Mouse (Mus musculus): ENCODE data around the gene Rbmxl1. TPM values are rescaled to one million over a fixed set of nuclear protein-coding genes. Genes with fewer than 3 reads are reported as not detected.
"Not testable (repeated sequence)": the region's sequence is repeated elsewhere in the genome, so short reads cannot be mapped to it uniquely, and the experiment has no call there.

Rbmxl1 gene
- polyA plus RNA-seq, 1 experiment = not detected

DNA sequence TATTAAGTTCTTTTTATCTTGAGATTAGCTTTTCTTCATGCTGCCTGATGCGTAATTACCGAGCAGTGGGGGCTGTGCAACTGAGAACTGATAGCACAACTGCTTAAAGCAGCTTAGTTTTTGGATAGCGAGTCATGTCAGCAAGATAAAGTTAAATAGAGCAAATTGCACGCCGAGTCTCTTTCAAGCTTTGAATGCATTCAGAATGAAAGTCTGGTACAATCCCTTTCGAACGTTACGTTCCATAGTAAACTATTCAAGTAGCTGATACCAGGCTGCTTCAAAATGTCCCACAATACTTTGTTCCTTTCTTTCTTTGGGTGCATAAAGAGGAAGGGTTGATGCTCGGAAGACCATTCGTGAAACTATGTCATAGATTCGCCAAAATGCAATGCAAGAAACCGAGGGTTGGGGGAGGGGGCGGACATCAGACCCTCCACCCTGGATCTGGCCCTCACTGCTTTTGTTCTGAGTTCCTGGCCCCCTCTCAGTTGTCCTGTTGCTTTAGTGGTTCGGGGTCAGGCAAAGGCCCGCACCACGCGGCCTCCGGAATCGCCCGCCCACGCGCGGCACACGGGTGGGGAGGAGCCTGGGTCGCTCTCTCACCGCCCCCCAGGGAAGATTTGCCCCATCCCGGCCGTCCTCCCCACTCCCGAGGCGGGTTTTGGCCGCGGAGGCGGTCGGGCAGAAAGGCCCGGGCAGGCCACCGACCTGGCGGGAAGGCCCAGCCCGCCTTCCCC, 549 bp downstream of the Rbmxl1 start:
- H3K4me3 ChIP-seq (ENCODE audit: insufficient read depth, low read depth, low read length) = peak overlapping the region; percentile 69
- no peak overlapping the region for H3K27ac ChIP-seq (ENCODE audit: insufficient read depth, low read depth, low read length)
- WGBS = under 1% methylated on average over 38 of the region's 38 CpGs
- no peaks in the 10 kb centered on the region for H3K4me1 ChIP-seq (ENCODE audit: control insufficient read depth, insufficient read depth, low read length)
- no peak for TF ChIP-seq POLR2A (IDR thresholded peaks at IDR 0.05; ENCODE audit: insufficient read depth, low read depth, low read length)
- TF ChIP-seq CTCF (IDR thresholded peaks at IDR 0.05; ENCODE audit: insufficient read depth, low read depth, low read length) = no peak

DNA sequence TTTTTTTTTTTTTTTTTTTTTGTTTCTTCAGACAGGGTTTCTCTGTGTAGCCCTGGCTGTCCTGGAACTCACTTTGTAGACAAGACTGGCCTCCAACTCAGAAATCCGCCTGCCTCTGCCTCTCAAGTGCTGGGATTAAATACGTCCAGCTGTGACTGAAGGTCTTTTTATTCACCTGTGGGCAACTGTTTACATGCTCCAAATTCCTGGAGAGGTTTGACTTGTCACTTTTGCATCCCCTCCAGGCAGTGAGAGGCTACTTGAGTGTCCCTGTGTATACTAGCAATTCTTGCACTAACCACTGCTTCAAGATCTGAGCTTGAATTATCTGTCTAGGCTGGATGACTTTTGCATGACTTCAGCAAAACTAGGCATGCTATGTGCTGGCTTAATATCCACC, 6.0 kb downstream of the Rbmxl1 start:
- TF ChIP-seq POLR2A (IDR thresholded peaks at IDR 0.05; ENCODE audit: insufficient read depth, low read depth, low read length) (no peak), CTCF (IDR thresholded peaks at IDR 0.05; ENCODE audit: insufficient read depth, low read depth, low read length) (no peak)
- WGBS = 95% methylated on average over 2 of the region's 2 CpGs
- no peak overlapping the region for H3K27ac ChIP-seq (ENCODE audit: insufficient read depth, low read depth, low read length)
- no peak overlapping the region for H3K4me3 ChIP-seq (ENCODE audit: insufficient read depth, low read depth, low read length)
- H3K4me1 ChIP-seq (ENCODE audit: control insufficient read depth, insufficient read depth, low read length) = peaks cover under 1% of the 10 kb centered on the region; the same call in 1 of the 2 replicates

DNA sequence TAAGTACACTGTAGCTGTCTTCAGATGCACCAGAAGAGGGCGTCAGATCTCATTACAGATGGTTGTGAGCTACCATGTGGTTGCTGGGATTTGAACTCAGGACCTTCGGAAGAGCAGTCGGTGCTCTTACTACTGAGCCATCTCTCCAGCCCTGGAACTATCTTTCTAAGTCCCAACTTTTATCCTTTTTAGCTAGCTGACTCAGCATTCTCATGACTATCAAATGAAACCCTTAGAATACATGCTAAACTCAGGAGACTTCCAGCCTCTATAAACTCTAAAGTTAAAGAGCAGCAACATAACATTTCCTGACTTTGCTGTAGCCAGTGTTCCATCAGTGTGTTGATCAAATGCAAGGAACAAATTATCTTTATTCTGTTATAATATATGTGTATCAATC, 12.4 kb downstream of the Rbmxl1 start:
- H3K4me1 ChIP-seq (ENCODE audit: control insufficient read depth, insufficient read depth, low read length); H3K27ac ChIP-seq (ENCODE audit: insufficient read depth, low read depth, low read length); H3K4me3 ChIP-seq (ENCODE audit: insufficient read depth, low read depth, low read length): not testable (repeated sequence)
- 95% methylated on average over 3 of the region's 3 CpGs for WGBS

DNA sequence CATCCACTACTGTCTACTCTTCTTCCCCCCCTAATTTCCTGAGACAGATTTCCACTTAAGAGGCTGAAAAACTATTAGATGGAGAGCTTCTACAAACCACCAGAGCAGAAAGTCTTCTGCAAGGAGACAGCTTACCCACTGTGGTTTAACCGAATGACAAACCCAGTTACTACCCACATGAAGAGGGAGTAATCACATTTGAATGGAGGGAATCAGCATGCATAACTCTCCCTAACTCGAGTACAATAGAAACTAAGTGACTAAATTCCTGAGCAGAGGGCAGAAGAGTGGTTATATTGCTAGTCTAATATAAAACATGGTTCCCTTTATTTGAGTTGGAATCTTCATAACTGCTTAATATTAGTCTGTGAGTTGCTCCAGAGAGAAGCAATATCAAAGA, 15.7 kb downstream of the Rbmxl1 start:
- Histone ChIP-seq H3K4me3 (ENCODE audit: insufficient read depth, low read depth, low read length) (no peak overlapping the region), H3K27ac (ENCODE audit: insufficient read depth, low read depth, low read length) (no peak overlapping the region), H3K4me1 (ENCODE audit: control insufficient read depth, insufficient read depth, low read length) (peaks cover 2% of the 10 kb centered on the region; the same call in 1 of the 2 replicates)
- WGBS = 52% methylated on average over 2 of the region's 2 CpGs
- TF ChIP-seq CTCF (IDR thresholded peaks at IDR 0.05; ENCODE audit: insufficient read depth, low read depth, low read length) (no peak), POLR2A (IDR thresholded peaks at IDR 0.05; ENCODE audit: insufficient read depth, low read depth, low read length) (no peak)

DNA sequence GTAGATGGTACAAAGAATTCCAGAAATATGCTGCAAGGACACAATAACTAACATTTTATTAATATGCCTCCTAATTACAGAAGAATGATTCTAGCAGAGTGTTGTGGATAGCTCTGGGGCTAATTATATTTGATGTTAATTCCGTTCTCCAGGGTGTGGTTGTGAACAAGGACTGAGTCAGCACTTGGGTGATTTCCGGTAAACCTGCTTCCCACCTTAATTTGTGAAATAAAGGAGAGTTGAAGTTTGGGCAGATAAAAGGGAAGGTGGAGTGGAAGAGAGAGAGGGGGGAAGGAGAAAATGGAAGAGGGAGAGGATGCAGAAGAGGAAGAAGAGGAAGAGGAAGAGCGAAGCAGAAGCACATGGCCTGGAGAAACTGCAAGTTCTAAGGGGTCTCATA, 19.0 kb downstream of the Rbmxl1 start:
- WGBS = 82% methylated on average over 3 of the region's 3 CpGs
- H3K4me1 ChIP-seq (ENCODE audit: control insufficient read depth, insufficient read depth, low read length) = no peaks in the 10 kb centered on the region
- no peak overlapping the region for H3K27ac ChIP-seq (ENCODE audit: insufficient read depth, low read depth, low read length)
- TF ChIP-seq CTCF (IDR thresholded peaks at IDR 0.05; ENCODE audit: insufficient read depth, low read depth, low read length) = no peak
- TF ChIP-seq POLR2A (IDR thresholded peaks at IDR 0.05; ENCODE audit: insufficient read depth, low read depth, low read length) = no peak
- H3K4me3 ChIP-seq (ENCODE audit: insufficient read depth, low read depth, low read length) = no peak overlapping the region

DNA sequence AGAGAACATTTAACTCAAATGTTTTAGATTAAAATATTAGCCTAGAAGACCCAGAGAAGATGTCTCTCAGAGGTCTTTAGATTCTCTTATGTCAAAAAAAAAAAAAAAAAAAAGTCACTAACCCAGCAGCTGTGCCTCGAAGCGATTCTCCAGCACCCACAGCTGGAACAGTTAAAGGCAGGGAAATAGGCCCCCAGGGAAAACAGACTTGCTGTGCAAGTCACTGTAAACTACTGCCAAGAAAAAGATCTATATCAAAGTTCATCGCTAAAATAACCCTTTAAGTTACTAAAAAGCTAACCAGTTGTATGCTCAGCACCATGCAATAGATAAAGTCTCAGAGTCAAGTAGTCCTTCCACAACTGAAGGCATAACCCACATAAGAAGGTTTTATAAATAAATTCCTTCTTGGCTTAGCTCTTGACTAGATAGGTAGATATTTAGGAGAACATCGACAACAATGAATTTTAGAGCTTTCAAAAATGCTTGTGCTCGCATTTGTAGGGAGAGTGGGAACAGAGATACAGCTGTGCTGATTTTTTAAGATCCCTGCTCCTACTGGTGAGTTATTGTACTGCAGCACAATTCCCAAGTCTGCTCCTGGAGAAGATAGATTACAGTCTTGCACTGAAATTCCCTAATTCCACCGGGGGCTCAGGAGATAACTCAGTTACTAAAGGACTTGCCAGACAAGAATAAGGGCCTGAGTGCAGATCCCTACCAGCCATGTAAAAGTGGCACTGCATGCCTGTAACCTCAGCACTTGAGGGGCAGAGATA, 31.5 kb downstream of the Rbmxl1 start:
- 50% methylated on average over 6 of the region's 6 CpGs for WGBS
- Histone ChIP-seq H3K4me1 (ENCODE audit: control insufficient read depth, insufficient read depth, low read length) (no peaks in the 10 kb centered on the region), H3K27ac (ENCODE audit: insufficient read depth, low read depth, low read length) (no peak overlapping the region), H3K4me3 (ENCODE audit: insufficient read depth, low read depth, low read length) (no peak overlapping the region)
- no peak for TF ChIP-seq POLR2A (IDR thresholded peaks at IDR 0.05; ENCODE audit: insufficient read depth, low read depth, low read length)
- no peak for TF ChIP-seq CTCF (IDR thresholded peaks at IDR 0.05; ENCODE audit: insufficient read depth, low read depth, low read length)

DNA sequence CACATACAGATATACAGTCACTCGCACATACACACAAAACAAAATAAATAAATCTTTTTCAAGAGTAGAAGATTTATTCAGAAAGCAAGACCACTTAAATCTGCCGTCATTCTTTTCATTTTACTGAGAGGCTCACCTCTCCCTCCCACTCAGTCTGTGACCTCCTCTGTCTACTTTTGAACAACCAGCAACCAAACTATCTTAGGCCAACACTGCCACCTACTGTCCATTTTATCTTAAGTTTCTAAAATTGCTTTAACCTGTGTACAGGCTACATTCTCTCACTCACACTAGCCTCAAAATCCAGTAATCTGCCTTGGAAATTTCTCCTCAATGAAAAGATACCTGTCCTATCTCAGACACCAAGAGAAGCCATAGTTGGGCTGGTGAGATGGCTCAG, 40.8 kb downstream of the Rbmxl1 start:
- TF ChIP-seq POLR2A (IDR thresholded peaks at IDR 0.05; ENCODE audit: insufficient read depth, low read depth, low read length) (no peak), CTCF (IDR thresholded peaks at IDR 0.05; ENCODE audit: insufficient read depth, low read depth, low read length) (no peak)
- Histone ChIP-seq H3K4me1 (ENCODE audit: control insufficient read depth, insufficient read depth, low read length) (no peaks in the 10 kb centered on the region), H3K27ac (ENCODE audit: insufficient read depth, low read depth, low read length) (no peak overlapping the region), H3K4me3 (ENCODE audit: insufficient read depth, low read depth, low read length) (no peak overlapping the region)
- 89% methylated on average over 2 of the region's 2 CpGs for WGBS

DNA sequence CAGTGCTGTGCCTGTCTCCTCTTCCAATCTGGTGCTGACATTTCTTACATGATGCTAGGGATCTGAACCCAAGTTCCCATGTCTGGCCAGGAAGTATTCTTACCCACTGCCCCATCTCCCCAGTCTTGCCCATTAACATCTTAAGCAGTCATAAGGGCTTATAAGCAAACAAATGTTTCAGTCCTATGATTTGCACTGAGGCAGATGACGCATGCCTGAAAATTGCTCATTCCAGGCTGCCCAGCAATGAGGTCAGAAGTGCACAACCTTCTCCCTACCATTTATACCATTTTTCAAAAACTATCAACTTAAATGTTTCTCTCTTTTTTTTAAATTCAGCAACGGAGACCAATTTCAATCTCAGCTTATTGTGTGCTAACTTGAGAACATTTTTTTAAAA, 44.8 kb downstream of the Rbmxl1 start:
- no peak for TF ChIP-seq POLR2A (IDR thresholded peaks at IDR 0.05; ENCODE audit: insufficient read depth, low read depth, low read length)
- no peak for TF ChIP-seq CTCF (IDR thresholded peaks at IDR 0.05; ENCODE audit: insufficient read depth, low read depth, low read length)
- WGBS = 90% methylated on average over 2 of the region's 2 CpGs
- Histone ChIP-seq H3K4me1 (ENCODE audit: control insufficient read depth, insufficient read depth, low read length) (no peaks in the 10 kb centered on the region), H3K27ac (ENCODE audit: insufficient read depth, low read depth, low read length) (no peak overlapping the region), H3K4me3 (ENCODE audit: insufficient read depth, low read depth, low read length) (no peak overlapping the region)

DNA sequence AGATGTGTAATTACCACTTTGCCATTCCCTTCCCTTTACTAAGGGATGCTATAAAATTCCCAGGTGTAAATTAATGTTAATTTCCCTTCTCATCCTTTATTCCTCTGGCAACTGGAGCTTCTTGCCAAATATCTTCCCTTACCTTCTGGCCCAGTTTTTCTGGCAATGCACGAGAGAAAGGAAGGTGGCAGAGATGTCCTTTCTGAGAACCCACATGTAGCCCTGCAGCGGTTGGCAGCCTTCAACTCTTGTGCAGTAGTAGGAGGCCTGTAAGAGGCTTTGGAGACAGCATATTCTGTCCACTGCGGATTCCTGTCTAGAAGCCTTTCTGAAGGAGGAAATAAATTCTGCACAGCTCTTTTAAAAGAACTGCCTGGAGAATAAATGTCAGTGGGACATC, 52.3 kb downstream of the Rbmxl1 start:
- 74% methylated on average over 3 of the region's 3 CpGs for WGBS
- TF ChIP-seq POLR2A (IDR thresholded peaks at IDR 0.05; ENCODE audit: insufficient read depth, low read depth, low read length) (no peak), CTCF (IDR thresholded peaks at IDR 0.05; ENCODE audit: insufficient read depth, low read depth, low read length) (no peak)
- Histone ChIP-seq H3K4me1 (ENCODE audit: control insufficient read depth, insufficient read depth, low read length) (no peaks in the 10 kb centered on the region), H3K4me3 (ENCODE audit: insufficient read depth, low read depth, low read length) (no peak overlapping the region), H3K27ac (ENCODE audit: insufficient read depth, low read depth, low read length) (no peak overlapping the region)

Other genes starting within 250 kb of the Rbmxl1 start
- not detected in 2 replicates for gene Pou4f2, start 72.3 kb downstream of the Rbmxl1 start, polyA plus RNA-seq (2012; ENCODE audit: insufficient read depth, insufficient read length, low replicate concordance, missing spikeins)
- not detected in 2 replicates for gene Slc10a7, start 448 bp upstream of the Rbmxl1 start, polyA plus RNA-seq (2012; ENCODE audit: insufficient read depth, insufficient read length, low replicate concordance, missing spikeins)